Mouse (Mus musculus) kidney, postnatal 0 days (tissue): Measurements from ENCODE around the gene Ppt2. TPM values are rescaled to one million over a fixed set of nuclear protein-coding genes. Genes with fewer than 3 reads are reported as not detected.
A peak's percentile ranks its signal among the peaks of the same experiment; 100 is the strongest.

Experiments used
- ATAC-seq: fragments of 200-750 bp; cut with Nextera tagmentation; replicated peaks from 2 replicates; pipeline ENCODE4 v1.8.0; 2017; ENCODE audit warnings: low read depth, moderate number of reproducible peaks, moderate TSS enrichment, moderate library complexity; ENCODE audit not compliant: low FRiP score
- DNase-seq: peaks from one replicate; pipeline ENCODE4 v3.0.0-alpha.2; 2016; ENCODE audit warnings: low spot score
- H3K27ac ChIP-seq: fragments of 300-500 bp; sonication (generic); 2 replicates; pipeline ENCODE4 v1.5.1; 2014; ENCODE audit warnings: mild to moderate bottlenecking
- H3K27me3 ChIP-seq: fragments of 300-500 bp; sonication (generic); 2 replicates; pipeline ENCODE4 v1.6.1; 2014; ENCODE audit warnings: low read length, mixed read lengths; ENCODE audit not compliant: insufficient read depth
- H3K36me3 ChIP-seq: fragments of 300-500 bp; sonication (generic); 2 replicates; pipeline ENCODE4 v1.6.1; 2014; ENCODE audit warnings: low read length, mixed read lengths; ENCODE audit not compliant: insufficient read depth
- H3K4me1 ChIP-seq: fragments of 300-500 bp; sonication (generic); replicated peaks from 2 replicates; pipeline ENCODE4 v1.6.1; 2014; ENCODE audit warnings: antibody characterized with exemption, low read length, mixed read lengths; ENCODE audit not compliant: insufficient read depth
- H3K4me2 ChIP-seq: fragments of 300-500 bp; sonication (generic); 2 replicates; pipeline ENCODE4 v1.6.1; 2014; ENCODE audit warnings: mild to moderate bottlenecking, low read length, moderate library complexity, mixed read lengths
- H3K4me3 ChIP-seq: fragments of 300-500 bp; sonication (generic); replicated peaks from 2 replicates; pipeline ENCODE4 v1.5.1; 2014; ENCODE audit warnings: low read depth, low read length
- H3K9ac ChIP-seq: fragments of 300-500 bp; sonication (generic); 2 replicates; pipeline ENCODE4 v1.6.1; 2014; ENCODE audit warnings: low read depth, low read length
- H3K9me3 ChIP-seq: fragments of 300-500 bp; sonication (generic); replicated peaks from 2 replicates; pipeline ENCODE4 v1.6.1; 2016; ENCODE audit warnings: low read length, inconsistent platforms, mixed read lengths
- CTCF ChIP-seq: IDR thresholded peaks from 2 replicates; pipeline ENCODE4 v1.5.1; 2016; ENCODE audit warnings: antibody characterized with exemption, low read depth, mild to moderate bottlenecking, moderate library complexity
- whole genome bisulfite sequencing: fragments of 180-500 bp; shearing (Covaris S2); extraction: QIAGEN DNeasy Blood & Tissue Kit; methylation state at CpG from one replicate; pipeline ENCODE4 v1.1.7; 2014; 5-methylcytosine and 5-hydroxymethylcytosine counted together
- polyA plus RNA-seq: library from polyadenylated mRNA; unstranded; fragments of >200 nt; fragmentation: Nextera tagmentation; extraction: Ambion mirVana; gene quantifications from 2 replicates; pipeline ENCODE4 v1.2.1, GENCODE M21; 2015

The Ppt2 gene
- polyA plus RNA-seq, 1 experiment from 2014 or later, result 62.9 TPM

DNA sequence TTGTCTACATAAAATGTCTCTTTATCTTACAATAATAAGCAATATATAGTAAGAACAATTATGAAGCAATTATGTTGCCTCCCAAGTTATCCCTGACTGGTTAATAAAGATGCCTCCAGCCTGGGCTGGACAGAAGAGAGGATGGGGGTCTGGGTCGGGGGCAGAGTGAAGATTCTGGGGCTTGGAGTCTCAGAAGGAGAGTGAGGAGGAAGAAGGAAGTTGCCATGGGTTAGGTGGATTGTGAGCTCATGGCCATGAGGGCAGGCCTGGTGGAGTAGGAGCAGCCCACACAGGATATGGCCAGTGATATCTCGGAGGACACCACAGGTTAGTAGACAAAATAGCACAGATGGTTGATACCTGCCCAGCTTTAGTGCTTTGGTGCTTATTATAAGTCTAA, 29.8 kb upstream of the Ppt2 start:
- ATAC-seq, result no peak
- no peak overlapping the region for H3K27ac ChIP-seq
- 75% methylated on average over 2 of the region's 2 CpGs for WGBS

DNA sequence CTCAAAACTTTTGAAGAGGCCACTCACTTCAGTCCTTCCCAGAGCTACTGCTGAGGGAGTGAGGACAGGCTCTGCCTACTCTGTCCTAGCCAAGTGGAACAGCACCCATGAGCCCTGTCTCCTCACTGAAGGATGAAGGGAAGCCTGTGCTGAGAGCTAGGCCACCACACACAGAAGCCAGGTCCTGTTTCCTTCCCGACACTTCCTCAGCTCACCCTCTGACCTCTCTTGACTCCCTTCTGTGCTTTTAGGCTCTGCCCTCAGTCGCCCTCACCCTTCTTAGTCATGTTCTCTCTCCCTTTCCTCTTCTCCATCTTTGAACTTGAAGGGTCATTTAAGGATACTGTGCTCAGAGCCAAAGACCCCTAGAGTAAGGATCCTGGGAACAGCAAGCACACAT, 29.0 kb upstream of the Ppt2 start:
- Histone ChIP-seq H3K27ac (no peak overlapping the region), H3K4me1 (peaks cover 18% of the 10 kb centered on the region; the same call in 1 of the 2 replicates), H3K9me3 (no peaks in the 10 kb centered on the region), H3K4me3 (no peak overlapping the region), H3K27me3 (no peaks in the 10 kb centered on the region; the same call in 1 of the 2 replicates), H3K9ac (no peak overlapping the region), H3K4me2 (no peak overlapping the region), H3K36me3 (peaks cover 10% of the 10 kb centered on the region; the same call in 1 of the 2 replicates)
- no peak for TF ChIP-seq CTCF
- WGBS, result 22% methylated on average over 2 of the region's 2 CpGs
- no peak for DNase-seq
- no peak for ATAC-seq

More for the DNA sequence above, 29.8 kb upstream of the Ppt2 start:
- H3K4me1 ChIP-seq, result peaks cover 18% of the 10 kb centered on the region; the same call in 1 of the 2 replicates
- 0 out of 2 replicates have a peak, but pooled peaks cover 3% of the 10 kb centered on the region for H3K36me3 ChIP-seq
- H3K9ac ChIP-seq, result no peak overlapping the region
- no peaks in the 10 kb centered on the region for H3K9me3 ChIP-seq
- no peaks in the 10 kb centered on the region; the same call in 1 of the 2 replicates for H3K27me3 ChIP-seq
- no peak for TF ChIP-seq CTCF
- H3K4me2 ChIP-seq, result no peak overlapping the region
- no peak overlapping the region for H3K4me3 ChIP-seq
- DNase-seq, result no peak

DNA sequence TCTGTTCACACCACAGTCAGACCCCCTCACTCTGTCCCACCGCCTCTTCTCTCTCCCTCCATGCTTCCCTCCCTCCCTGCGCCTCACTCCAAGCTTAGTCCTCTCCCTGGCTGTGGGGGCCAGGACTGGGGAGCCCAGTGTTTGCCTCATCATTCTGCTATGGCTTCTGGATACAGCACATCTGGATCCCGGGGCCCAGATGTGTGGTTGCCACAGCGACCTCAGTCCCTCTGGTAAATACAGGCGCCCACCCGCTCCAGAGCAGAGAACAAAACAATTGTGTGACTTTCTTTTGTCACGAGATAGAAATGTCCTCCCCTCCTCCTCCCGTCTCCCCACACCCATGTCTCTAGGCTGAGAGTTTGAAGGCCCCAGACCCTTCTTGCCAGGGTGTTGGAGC, 28.4 kb upstream of the Ppt2 start:
- 59% methylated on average over 8 of the region's 8 CpGs for WGBS
- H3K4me2 ChIP-seq, result no peak overlapping the region
- H3K27me3 ChIP-seq, result no peaks in the 10 kb centered on the region; the same call in 1 of the 2 replicates
- H3K4me3 ChIP-seq, result no peak overlapping the region
- ATAC-seq, result no peak
- H3K27ac ChIP-seq, result no peak overlapping the region
- peaks cover 16% of the 10 kb centered on the region for H3K36me3 ChIP-seq
- no peak overlapping the region for H3K9ac ChIP-seq
- no peak for TF ChIP-seq CTCF
- H3K9me3 ChIP-seq, result no peaks in the 10 kb centered on the region
- H3K4me1 ChIP-seq, result peaks cover 17% of the 10 kb centered on the region; the same call in 1 of the 2 replicates
- DNase-seq, result no peak

GRCm38 (mm10) chr17:34655581-34655991, 27.3 kb upstream of the Ppt2 start:
- Histone ChIP-seq H3K27me3 (no peaks in the 10 kb centered on the region; the same call in 1 of the 2 replicates), H3K27ac (no peak overlapping the region), H3K4me3 (no peak overlapping the region), H3K4me1 (0 out of 2 replicates have a peak, but pooled peaks cover 7% of the 10 kb centered on the region), H3K4me2 (no peak overlapping the region), H3K36me3 (peaks cover 26% of the 10 kb centered on the region), H3K9ac (no peak overlapping the region), H3K9me3 (no peaks in the 10 kb centered on the region)
- ATAC-seq, result peak; percentile 62
- 0 out of 2 replicates have a peak, but pooled peaks have one; percentile 30 for TF ChIP-seq CTCF
- peak; percentile 86 for DNase-seq
- WGBS, result 52% methylated on average over 4 of the region's 4 CpGs

DNA sequence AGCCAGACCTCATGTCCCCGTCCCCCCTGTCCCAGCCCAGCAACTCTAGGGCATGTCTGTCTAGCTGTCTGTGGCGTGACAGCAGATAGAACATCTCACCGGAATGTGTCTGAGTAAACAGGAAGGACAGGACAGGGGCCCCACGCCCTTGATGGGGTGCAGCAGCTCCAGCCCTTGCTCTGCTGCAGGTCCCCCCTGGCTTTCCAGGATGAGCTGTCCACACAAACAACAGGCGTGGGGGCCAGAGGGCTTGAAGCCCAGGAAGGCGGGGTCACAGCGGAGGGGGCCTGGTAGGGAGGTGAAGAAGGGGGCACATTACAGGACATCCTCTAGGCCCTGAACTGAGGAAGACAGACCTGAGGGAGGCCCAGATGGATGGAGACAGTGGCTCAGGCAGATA, 26.9 kb upstream of the Ppt2 start:
- Histone ChIP-seq H3K4me2 (no peak overlapping the region), H3K27me3 (no peaks in the 10 kb centered on the region; the same call in 1 of the 2 replicates), H3K27ac (no peak overlapping the region), H3K4me1 (0 out of 2 replicates have a peak, but pooled peaks cover 3% of the 10 kb centered on the region), H3K4me3 (no peak overlapping the region), H3K9me3 (no peaks in the 10 kb centered on the region), H3K9ac (no peak overlapping the region), H3K36me3 (peaks cover 30% of the 10 kb centered on the region)
- ATAC-seq (0 out of 2 replicates have a peak, but pooled peaks have one; percentile 1), DNase-seq (no peak)
- TF ChIP-seq CTCF, result no peak
- 45% methylated on average over 7 of the region's 7 CpGs for WGBS

DNA sequence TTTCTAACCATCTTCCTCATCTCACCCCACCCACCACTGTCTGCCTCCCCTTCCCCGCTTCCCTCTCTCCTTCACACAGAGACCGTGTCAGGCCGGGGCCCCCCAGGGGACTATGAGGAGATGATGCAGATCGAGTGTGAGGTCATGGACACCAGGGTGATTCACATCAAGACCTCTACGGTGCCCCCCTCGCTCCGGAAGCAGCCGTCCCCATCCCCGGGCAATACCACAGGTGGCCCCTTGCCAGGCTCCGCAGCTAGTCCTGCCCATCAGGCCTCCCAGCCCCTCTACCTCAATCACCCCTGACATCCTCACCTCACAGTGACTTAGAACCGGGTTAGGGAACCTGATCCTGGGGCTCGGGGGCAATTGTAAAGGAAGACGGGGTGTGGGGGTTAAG, 26.1 kb upstream of the Ppt2 start:
- H3K9me3 ChIP-seq, result no peaks in the 10 kb centered on the region
- ATAC-seq (no peak), DNase-seq (no peak)
- H3K4me2 ChIP-seq, result no peak overlapping the region
- no peak overlapping the region for H3K9ac ChIP-seq
- no peaks in the 10 kb centered on the region for H3K4me1 ChIP-seq
- H3K4me3 ChIP-seq, result no peak overlapping the region
- no peak for TF ChIP-seq CTCF
- H3K27ac ChIP-seq, result no peak overlapping the region
- WGBS, result 86% methylated on average over 13 of the region's 13 CpGs
- H3K36me3 ChIP-seq, result peaks cover 34% of the 10 kb centered on the region
- H3K27me3 ChIP-seq, result no peaks in the 10 kb centered on the region
